In the genomic region with DNA sequence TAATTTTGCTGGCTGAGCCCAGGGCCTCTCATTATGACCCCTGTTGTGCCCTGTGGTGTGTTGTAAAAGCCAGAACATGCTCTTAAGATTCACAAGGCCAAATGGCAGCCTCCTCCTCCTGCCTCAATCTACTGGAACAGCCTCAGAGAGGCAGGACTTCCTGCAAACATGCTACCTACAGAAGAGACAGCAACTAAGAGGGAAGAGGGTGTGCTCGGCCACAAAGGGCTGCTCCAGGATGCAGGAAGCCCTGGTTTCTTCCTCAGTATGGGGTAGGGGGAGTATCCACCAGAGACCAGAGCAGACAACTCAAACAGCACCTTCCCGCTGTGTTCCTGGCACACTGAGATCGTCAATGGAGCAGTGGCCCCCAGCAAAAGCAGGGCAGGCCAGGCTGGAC, we compare ENCODE assay signal across 9 mouse cellular contexts. TPM values are rescaled to one million over a fixed set of nuclear protein-coding genes. Genes with fewer than 3 reads are reported as not detected.
DNase-seq lines count a peak whose midpoint lies in the region; ATAC-seq and TF ChIP-seq lines count a peak whose summit lies in the region.
"Had no signal": no experiment of that assay in that cellular context is flagged by ENCODE, and none has a peak within 500 bp of the region (broad histone marks: within the 10 kb centered on the region; RNA-seq: fewer than 3 reads in every experiment).

No protein-coding gene starts in this region.

- H3K79me2 ChIP-seq in MEL (ENCODE audit: control insufficient read depth, insufficient read depth, low read length, poor library complexity): no peaks in the 10 kb centered on the region

- ATAC-seq in forebrain, embryonic 12.5 days (ENCODE audit: low FRiP score): no peak
- no peak for ATAC-seq in forebrain, embryonic 11.5 days (replicated peaks; ENCODE audit: low FRiP score)
- peak; percentile 64 for ATAC-seq in kidney, embryonic 16.5 days (ENCODE audit: low FRiP score, low TSS enrichment)
- no peak for ATAC-seq in liver, embryonic 13.5 days (ENCODE audit: low read depth)

- peaks cover 23% of the 10 kb centered on the region for H3K4me1 ChIP-seq in forebrain, embryonic 12.5 days
- H3K4me1 ChIP-seq in forebrain, embryonic 11.5 days (replicated peaks; ENCODE audit: control insufficient read depth, insufficient read depth, low read length): peaks cover 11% of the 10 kb centered on the region
- peaks cover 21% of the 10 kb centered on the region for H3K4me1 ChIP-seq in kidney, embryonic 16.5 days (ENCODE audit: insufficient read depth, low read length)
- peaks cover 26 to 39% of the 10 kb centered on the region in 2 experiments for H3K4me1 ChIP-seq in MEL (ENCODE audit: control insufficient read depth in 1 of 2, insufficient read depth in 2 of 2, low read length in 2 of 2)
- H3K4me1 ChIP-seq in liver, embryonic 13.5 days (replicated peaks): peaks cover 88% of the 10 kb centered on the region

- H3K9ac ChIP-seq in forebrain, embryonic 12.5 days: peak overlapping the region; percentile 12; the same call in 1 of the 2 replicates
- no peak overlapping the region for H3K9ac ChIP-seq in forebrain, embryonic 11.5 days (ENCODE audit: low read length)
- no peak overlapping the region for H3K9ac ChIP-seq in kidney, embryonic 16.5 days (replicated peaks; ENCODE audit: low read length)
- no peak overlapping the region for H3K9ac ChIP-seq in MEL (ENCODE audit: control insufficient read depth, low read depth, low read length, poor library complexity, severe bottlenecking)
- H3K9ac ChIP-seq in liver, embryonic 13.5 days: peak overlapping the region; percentile 78
- H3K9ac ChIP-seq: midbrain, embryonic 13.5 days had no signal

- no peak for TF ChIP-seq CTCF in MEL (IDR thresholded peaks at IDR 0.05 in 2 of 3, conservative IDR thresholded peaks at IDR 0.05 in 1 of 3; ENCODE audit: control insufficient read depth in 1 of 3, insufficient read depth in 1 of 3, low read depth in 2 of 3, low read length in 3 of 3, poor library complexity in 1 of 3, severe bottlenecking in 1 of 3)

- no peaks in the 10 kb centered on the region; the same call in 1 of the 2 replicates for H3K27me3 ChIP-seq in forebrain, embryonic 12.5 days
- H3K27me3 ChIP-seq in forebrain, embryonic 11.5 days (ENCODE audit: control insufficient read depth, insufficient read depth, low read length): no peaks in the 10 kb centered on the region
- H3K27me3 ChIP-seq in kidney, embryonic 16.5 days (ENCODE audit: insufficient read depth, low read length): peaks cover 3% of the 10 kb centered on the region; the same call in 1 of the 2 replicates
- no peaks in the 10 kb centered on the region for H3K27me3 ChIP-seq in MEL (ENCODE audit: control insufficient read depth in 1 of 2, insufficient read depth in 2 of 2, low read length in 2 of 2)
- 0 out of 2 replicates have a peak, but pooled peaks cover 4% of the 10 kb centered on the region for H3K27me3 ChIP-seq in liver, embryonic 13.5 days

- no peak for TF ChIP-seq RAD21 in MEL (IDR thresholded peaks at IDR 0.05; ENCODE audit: low read depth, low read length)

- TF ChIP-seq EP300 in MEL (IDR thresholded peaks at IDR 0.05; ENCODE audit: low read depth in 1 of 2, low read length in 2 of 2): no peak

- peak overlapping the region; percentile 14; the same call in 1 of the 2 replicates for H3K27ac ChIP-seq in forebrain, embryonic 12.5 days
- H3K27ac ChIP-seq in forebrain, embryonic 11.5 days (ENCODE audit: low read depth, low read length): no peak overlapping the region
- peak overlapping the region; percentile 31 for H3K27ac ChIP-seq in kidney, embryonic 16.5 days (ENCODE audit: low read length)
- peak overlapping the region; percentile 49 for H3K27ac ChIP-seq in MEL (ENCODE audit: control insufficient read depth, low read depth, low read length)
- H3K27ac ChIP-seq in liver, embryonic 13.5 days: peak overlapping the region; percentile 99
- H3K27ac ChIP-seq: midbrain, embryonic 13.5 days had no signal

- no peak for TF ChIP-seq POLR2A in MEL (IDR thresholded peaks at IDR 0.05; ENCODE audit: control insufficient read depth in 1 of 2, insufficient read depth in 1 of 2, low read depth in 1 of 2, low read length in 2 of 2, poor library complexity in 1 of 2)

- H3K4me3 ChIP-seq in forebrain, embryonic 12.5 days (replicated peaks): no peak overlapping the region
- H3K4me3 ChIP-seq in forebrain, embryonic 11.5 days (ENCODE audit: low read depth, low read length): no peak overlapping the region
- no peak overlapping the region for H3K4me3 ChIP-seq in kidney, embryonic 16.5 days (ENCODE audit: low read length)
- peak overlapping the region in 1 of 2 experiments; percentile 12; a peak in 2 of 4 replicates for H3K4me3 ChIP-seq in MEL (ENCODE audit: control insufficient read depth in 1 of 2, insufficient read depth in 1 of 2, low read depth in 2 of 2, low read length in 2 of 2)
- H3K4me3 ChIP-seq in liver, embryonic 13.5 days (replicated peaks): peak overlapping the region; percentile 44
- H3K4me3 ChIP-seq: midbrain, embryonic 13.5 days had no signal

- no peak overlapping the region for H3K4me2 ChIP-seq in forebrain, embryonic 12.5 days
- H3K4me2 ChIP-seq in forebrain, embryonic 11.5 days (ENCODE audit: low read depth, low read length, severe bottlenecking): no peak overlapping the region
- H3K4me2 ChIP-seq in kidney, embryonic 16.5 days (replicated peaks; ENCODE audit: low read depth, low read length): no peak overlapping the region
- H3K4me2 ChIP-seq in liver, embryonic 13.5 days: peak overlapping the region; percentile 71
- H3K4me2 ChIP-seq: midbrain, embryonic 13.5 days had no signal

- no peak for DNase-seq in forebrain, embryonic 11.5 days (ENCODE audit: low spot score)
- no peak for DNase-seq in kidney, postnatal 25 days
- peak; percentile 53 for DNase-seq in MEL (ENCODE audit: low read depth, low spot score)
- no peak for DNase-seq in liver, embryonic 13.5 days
- DNase-seq in urinary bladder, adult 2 months (ENCODE audit: low spot score): no peak
- DNase-seq in cerebellum, adult 9-10 months: no peak

- 34% methylated on average over 3 of the region's 3 CpGs for WGBS in forebrain, embryonic 12.5 days
- WGBS in forebrain, embryonic 11.5 days: 32% methylated on average over 3 of the region's 3 CpGs
- 20% methylated on average over 3 of the region's 3 CpGs for WGBS in kidney, embryonic 16.5 days
- WGBS in liver, embryonic 13.5 days (ENCODE audit: insufficient replicate concordance): 3% methylated on average over 3 of the region's 3 CpGs

- H3K9me3 ChIP-seq in forebrain, embryonic 12.5 days: no peaks in the 10 kb centered on the region
- H3K9me3 ChIP-seq in forebrain, embryonic 11.5 days (ENCODE audit: control insufficient read depth, low read length): no peaks in the 10 kb centered on the region
- no peaks in the 10 kb centered on the region for H3K9me3 ChIP-seq in kidney, embryonic 16.5 days (ENCODE audit: low read length)
- H3K9me3 ChIP-seq in MEL (replicated peaks; ENCODE audit: insufficient read depth, low read length): no peaks in the 10 kb centered on the region
- no peaks in the 10 kb centered on the region for H3K9me3 ChIP-seq in liver, embryonic 13.5 days (replicated peaks)
- H3K9me3 ChIP-seq: midbrain, embryonic 13.5 days had no signal

- H3K36me3 ChIP-seq in forebrain, embryonic 12.5 days (replicated peaks): no peaks in the 10 kb centered on the region
- H3K36me3 ChIP-seq in forebrain, embryonic 11.5 days (ENCODE audit: control insufficient read depth, insufficient read depth, low read length): no peaks in the 10 kb centered on the region
- H3K36me3 ChIP-seq in kidney, embryonic 16.5 days (ENCODE audit: insufficient read depth, low read length): no peaks in the 10 kb centered on the region
- peaks cover 0 to 27% of the 10 kb centered on the region in 2 experiments; a peak in 2 of 4 replicates for H3K36me3 ChIP-seq in MEL (ENCODE audit: control insufficient read depth in 1 of 2, insufficient read depth in 2 of 2, low read length in 2 of 2)
- H3K36me3 ChIP-seq in liver, embryonic 13.5 days: peaks cover 79% of the 10 kb centered on the region
- H3K36me3 ChIP-seq: midbrain, embryonic 13.5 days had no signal

TF ChIP-seq in MEL, 35 proteins besides CTCF, POLR2A, EP300 and RAD21:
- TF ChIP-seq POLR2AphosphoS5 (IDR thresholded peaks at IDR 0.05; ENCODE audit: borderline replicate concordance, low read depth, low read length) (no peak), CHD2 (IDR thresholded peaks at IDR 0.05; ENCODE audit: low read length) (no peak), MAZ (IDR thresholded peaks at IDR 0.05; ENCODE audit: low read depth, low read length) (no peak), ZC3H11A (IDR thresholded peaks at IDR 0.05; ENCODE audit: low read depth, low read length) (no peak), BHLHE40 (IDR thresholded peaks at IDR 0.05; ENCODE audit: borderline replicate concordance, low read depth, low read length) (no peak), ZMIZ1 (IDR thresholded peaks at IDR 0.05; ENCODE audit: low read depth, low read length) (no peak), KAT2A (conservative IDR thresholded peaks at IDR 0.05; ENCODE audit: low read depth, low read length) (no peak), SIN3A (IDR thresholded peaks at IDR 0.05; ENCODE audit: low read length) (no peak), MAFK (IDR thresholded peaks at IDR 0.05; ENCODE audit: borderline replicate concordance, low read depth, low read length) (no peak), MXI1 (IDR thresholded peaks at IDR 0.05; ENCODE audit: low read depth, low read length) (no peak), HCFC1 (IDR thresholded peaks at IDR 0.05; ENCODE audit: low read depth, low read length) (no peak), ZNF384 (IDR thresholded peaks at IDR 0.05; ENCODE audit: low read depth, low read length) (no peak), TAL1 (IDR thresholded peaks at IDR 0.05; ENCODE audit: low read length) (no peak), TCF12 (IDR thresholded peaks at IDR 0.05; ENCODE audit: low read depth, low read length) (no peak)

RNA-seq across cellular contexts. Expression of a gene that starts 19.7 kb away (rescaled TPM):
- polyA plus RNA-seq in forebrain, embryonic 12.5 days (2016; fragmentation: Nextera tagmentation; extraction: Ambion mirVana): 3.5 and 3.6 TPM in 2 replicates
- polyA plus RNA-seq in forebrain, embryonic 11.5 days (2014; fragmentation: Nextera tagmentation; extraction: Ambion mirVana): 2.3 and 2.5 TPM in 2 replicates
- polyA plus RNA-seq in kidney, embryonic 16.5 days (2015; fragmentation: Nextera tagmentation; extraction: Ambion mirVana): 3.1 and 3.9 TPM in 2 replicates
- 0.42 and 0.54 TPM in 2 replicates for total RNA-seq in MEL (2012; rRNA removed)
- polyA plus RNA-seq in MEL (2012; ENCODE audit: insufficient read depth in 1 of 2, insufficient read length in 2 of 2, low read depth in 1 of 2, low replicate concordance in 2 of 2, missing spikeins in 1 of 2): 1 to 10 TPM in 1 of 2 experiments, not detected in 1; 2.0 TPM
- polyA plus RNA-seq in liver, embryonic 13.5 days (2015; fragmentation: Nextera tagmentation; extraction: Ambion mirVana): 30.2 and 30.9 TPM in 2 replicates
- polyA plus RNA-seq in urinary bladder, adult 2 months (2012; rRNA removed): 10.5 and 13.5 TPM in 2 replicates

Comparison
In these comparisons a context has a peak if more than half of its experiments do, and no peak if none do; other contexts are left out.
1. H3K9ac ChIP-seq: peak in forebrain, embryonic 12.5 days (single experiment) and liver, embryonic 13.5 days (single experiment); none in forebrain, embryonic 11.5 days (single experiment), kidney, embryonic 16.5 days (single experiment) and MEL (single experiment).